Mouse (Mus musculus): ENCODE data around the gene Pmvk. TPM values are rescaled to one million over a fixed set of nuclear protein-coding genes. Genes with fewer than 3 reads are reported as not detected.

Pmvk gene
- total RNA-seq (2022) = 10 to 100 TPM; 29.0 to 37.4 (median 31.7) TPM

GRCm38 (mm10) chr3:89454401-89455177, at the start of gene Pmvk:
Gene Pmvk (plus strand): TSS chr3:89454541.
- no peak for DNase-seq (ENCODE audit: low spot score in 2 of 2)

GRCm38 (mm10) chr3:89406887-89407286, 47.5 kb upstream of the Pmvk start:
- DNase-seq (ENCODE audit: low spot score in 2 of 2) = no peak

- DNase-seq (ENCODE audit: low spot score in 2 of 2) = no peak
Measured at GRCm38 (mm10) chr3:89408448-89408847, 45.9 kb upstream of the Pmvk start.

GRCm38 (mm10) chr3:89409701-89410100, 44.6 kb upstream of the Pmvk start:
- no peak for DNase-seq (ENCODE audit: low spot score in 2 of 2)

GRCm38 (mm10) chr3:89410864-89411263, 43.5 kb upstream of the Pmvk start:
- DNase-seq (ENCODE audit: low spot score in 2 of 2) = no peak

GRCm38 (mm10) chr3:89411490-89412393, 42.6 kb upstream of the Pmvk start, which contains the start of gene Flad1:
Gene Flad1 (minus strand): TSS chr3:89411870.
- peak; percentile 100 for DNase-seq (ENCODE audit: low spot score in 2 of 2)

- DNase-seq (ENCODE audit: low spot score in 2 of 2) = no peak
Measured at GRCm38 (mm10) chr3:89416158-89416557, 38.2 kb upstream of the Pmvk start.

GRCm38 (mm10) chr3:89417131-89417530, 37.2 kb upstream of the Pmvk start:
- DNase-seq (ENCODE audit: low spot score in 2 of 2) = no peak

- DNase-seq (ENCODE audit: low spot score in 2 of 2) = no peak
Measured at GRCm38 (mm10) chr3:89417840-89418169, 36.5 kb upstream of the Pmvk start.

GRCm38 (mm10) chr3:89418170-89418860, 36.0 kb upstream of the Pmvk start, which contains the start of the genes Cks1b and Shc1:
Gene Cks1b (minus strand): TSS chr3:89418383.
Gene Shc1 (plus strand): TSS chr3:89418443.
- peak; percentile 80 to 97 for DNase-seq (ENCODE audit: low spot score in 2 of 2)

- no peak for DNase-seq (ENCODE audit: low spot score in 2 of 2)
Measured at GRCm38 (mm10) chr3:89418861-89419250, 35.5 kb upstream of the Pmvk start.

- DNase-seq (ENCODE audit: low spot score in 2 of 2) = no peak
Measured at GRCm38 (mm10) chr3:89419571-89419970, 34.8 kb upstream of the Pmvk start.

- no peak for DNase-seq (ENCODE audit: low spot score in 2 of 2)
Measured at GRCm38 (mm10) chr3:89419981-89420380, 34.4 kb upstream of the Pmvk start.

GRCm38 (mm10) chr3:89420421-89420820, 33.9 kb upstream of the Pmvk start:
- no peak for DNase-seq (ENCODE audit: low spot score in 2 of 2)

GRCm38 (mm10) chr3:89421002-89421774, 33.2 kb upstream of the Pmvk start:
- DNase-seq (ENCODE audit: low spot score in 2 of 2) = peak; percentile 45 to 79

- no peak for DNase-seq (ENCODE audit: low spot score in 2 of 2)
Measured at GRCm38 (mm10) chr3:89421810-89422473, 32.4 kb upstream of the Pmvk start.

- no peak for DNase-seq (ENCODE audit: low spot score in 2 of 2)
Measured at GRCm38 (mm10) chr3:89422556-89423205, 31.7 kb upstream of the Pmvk start.

- no peak for DNase-seq (ENCODE audit: low spot score in 2 of 2)
Measured at GRCm38 (mm10) chr3:89424416-89425140, 29.8 kb upstream of the Pmvk start.

- DNase-seq (ENCODE audit: low spot score in 2 of 2) = no peak
Measured at GRCm38 (mm10) chr3:89425141-89425525, 29.2 kb upstream of the Pmvk start.
